Mouse (Mus musculus) heart, embryonic 11.5 days (tissue): ENCODE measurements around the gene Atxn1. TPM values are rescaled to one million over a fixed set of nuclear protein-coding genes. Genes with fewer than 3 reads are reported as not detected.

Source experiments
- ATAC-seq: fragments of 200-750 bp; cut with Nextera tagmentation; replicated peaks from 2 replicates; pipeline ENCODE4 v1.8.0; 2017; ENCODE audit warnings: moderate library complexity; ENCODE audit not compliant: insufficient number of reproducible peaks, low FRiP score, low TSS enrichment
- H3K27ac ChIP-seq: fragments of 300-500 bp; sonication (generic); 2 replicates; pipeline ENCODE4 v1.5.1; 2014; ENCODE audit warnings: mild to moderate bottlenecking, low read depth, low read length
- H3K27me3 ChIP-seq: fragments of 300-500 bp; sonication (generic); 2 replicates; pipeline ENCODE4 v1.6.1; 2014; ENCODE audit warnings: mild to moderate bottlenecking, low read length, mixed read lengths; ENCODE audit not compliant: control insufficient read depth, insufficient read depth
- H3K36me3 ChIP-seq: fragments of 300-500 bp; sonication (generic); 2 replicates; pipeline ENCODE4 v1.6.1; 2014; ENCODE audit warnings: mild to moderate bottlenecking, low read length, moderate library complexity, mixed read lengths; ENCODE audit not compliant: control insufficient read depth, insufficient read depth
- H3K4me1 ChIP-seq: fragments of 300-500 bp; sonication (generic); 2 replicates; pipeline ENCODE4 v1.6.1; 2014; ENCODE audit warnings: low read length; ENCODE audit not compliant: control insufficient read depth, insufficient read depth
- H3K4me2 ChIP-seq: fragments of 300-500 bp; sonication (generic); 2 replicates; pipeline ENCODE4 v1.6.1; 2014; ENCODE audit warnings: mild to moderate bottlenecking, moderate library complexity
- H3K4me3 ChIP-seq: fragments of 300-500 bp; sonication (generic); 2 replicates; pipeline ENCODE4 v1.5.1; 2014; ENCODE audit warnings: low read depth, low read length
- H3K9ac ChIP-seq: fragments of 300-500 bp; sonication (generic); 2 replicates; pipeline ENCODE4 v1.6.1; 2014; ENCODE audit warnings: mild to moderate bottlenecking, low read depth, low read length, moderate library complexity
- H3K9me3 ChIP-seq: fragments of 300-500 bp; sonication (generic); replicated peaks from 2 replicates; pipeline ENCODE4 v1.6.1; 2016; ENCODE audit warnings: low read length; ENCODE audit not compliant: control insufficient read depth
- WGBS: fragments of 180-500 bp; shearing (Covaris S2); extraction: QIAGEN DNeasy Blood & Tissue Kit; methylation state at CpG from one replicate; pipeline ENCODE4 v1.1.7; 2014; ENCODE audit not compliant: insufficient replicate concordance; 5-methylcytosine and 5-hydroxymethylcytosine counted together
- polyA plus RNA-seq: library from polyadenylated mRNA; unstranded; fragments of >200 nt; fragmentation: Nextera tagmentation; extraction: Ambion mirVana; gene quantifications from 2 replicates; pipeline ENCODE4 v1.2.1, GENCODE M21; 2014

Atxn1 gene
- polyA plus RNA-seq, 1 experiment from 2014 or later, result 6.4 TPM

DNA sequence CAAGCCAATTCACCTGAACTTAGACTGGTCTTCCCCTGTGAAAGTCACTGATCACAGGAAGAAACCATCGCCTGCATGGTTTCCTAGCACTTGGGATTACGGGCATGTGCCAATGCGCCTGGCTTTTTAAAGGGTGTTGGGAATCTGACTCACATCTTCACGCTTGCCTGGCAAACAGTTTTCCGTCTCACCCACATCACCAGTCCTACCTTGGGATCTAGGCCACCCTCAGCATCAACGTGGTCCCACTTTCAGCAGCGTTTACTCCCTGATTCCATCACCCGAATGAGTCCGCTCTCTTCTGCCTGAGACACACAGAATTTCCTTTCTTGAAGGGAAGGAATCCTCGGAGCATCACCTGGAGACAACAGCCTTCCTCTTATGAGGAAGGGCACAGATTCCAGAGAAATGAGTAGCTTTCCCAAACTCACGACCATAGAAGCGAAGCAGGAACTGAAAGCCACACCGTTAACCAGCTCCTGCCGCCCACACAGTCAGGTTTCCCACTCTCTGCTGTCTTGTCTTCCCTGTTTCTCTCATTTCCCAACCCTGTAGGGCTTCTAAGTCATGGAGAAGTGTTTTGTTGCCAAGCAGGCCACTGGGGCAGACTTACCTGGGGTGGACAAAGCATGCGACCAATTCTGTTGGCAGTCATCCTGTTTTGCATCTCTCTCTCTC lies 128.3 kb downstream of the Atxn1 start:
- no peaks in the 10 kb centered on the region for H3K27me3 ChIP-seq
- H3K4me3 ChIP-seq, result no peak overlapping the region
- H3K27ac ChIP-seq, result no peak overlapping the region
- no peaks in the 10 kb centered on the region; the same call in 1 of the 2 replicates for H3K4me1 ChIP-seq
- H3K9ac ChIP-seq, result no peak overlapping the region
- H3K9me3 ChIP-seq, result 0 out of 2 replicates have a peak, but pooled peaks cover 2% of the 10 kb centered on the region
- no peak overlapping the region for H3K4me2 ChIP-seq
- 88% methylated on average over 15 of the region's 15 CpGs for WGBS
- no peak for ATAC-seq
- no peaks in the 10 kb centered on the region; the same call in 1 of the 2 replicates for H3K36me3 ChIP-seq

DNA sequence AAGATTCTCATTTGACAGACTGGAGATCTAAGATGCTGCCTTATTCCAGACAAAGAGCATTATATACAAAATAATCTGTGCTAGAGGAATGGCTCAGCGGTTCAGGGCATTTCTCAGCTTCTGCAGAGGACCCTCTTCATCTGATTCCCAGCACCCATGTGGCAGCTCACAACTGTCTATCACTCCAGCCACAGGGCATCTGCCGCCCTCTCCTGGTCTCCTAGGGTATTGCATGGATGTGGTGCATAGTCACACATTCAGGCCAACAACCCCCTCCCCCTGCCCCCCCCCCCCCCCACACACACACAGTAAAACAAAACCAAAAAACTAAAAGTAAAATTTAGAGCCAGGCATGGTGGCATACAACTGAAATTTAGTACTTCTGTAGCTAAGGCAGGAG lies 130.5 kb downstream of the Atxn1 start:
- Histone ChIP-seq H3K36me3 (no peaks in the 10 kb centered on the region; the same call in 1 of the 2 replicates), H3K9ac (no peak overlapping the region), H3K9me3 (0 out of 2 replicates have a peak, but pooled peaks cover 2% of the 10 kb centered on the region), H3K27ac (no peak overlapping the region), H3K27me3 (no peaks in the 10 kb centered on the region), H3K4me1 (0 out of 2 replicates have a peak, but pooled peaks cover 2% of the 10 kb centered on the region), H3K4me2 (no peak overlapping the region), H3K4me3 (no peak overlapping the region)
- WGBS, result 86% methylated on average over 2 of the region's 2 CpGs
- no peak for ATAC-seq

DNA sequence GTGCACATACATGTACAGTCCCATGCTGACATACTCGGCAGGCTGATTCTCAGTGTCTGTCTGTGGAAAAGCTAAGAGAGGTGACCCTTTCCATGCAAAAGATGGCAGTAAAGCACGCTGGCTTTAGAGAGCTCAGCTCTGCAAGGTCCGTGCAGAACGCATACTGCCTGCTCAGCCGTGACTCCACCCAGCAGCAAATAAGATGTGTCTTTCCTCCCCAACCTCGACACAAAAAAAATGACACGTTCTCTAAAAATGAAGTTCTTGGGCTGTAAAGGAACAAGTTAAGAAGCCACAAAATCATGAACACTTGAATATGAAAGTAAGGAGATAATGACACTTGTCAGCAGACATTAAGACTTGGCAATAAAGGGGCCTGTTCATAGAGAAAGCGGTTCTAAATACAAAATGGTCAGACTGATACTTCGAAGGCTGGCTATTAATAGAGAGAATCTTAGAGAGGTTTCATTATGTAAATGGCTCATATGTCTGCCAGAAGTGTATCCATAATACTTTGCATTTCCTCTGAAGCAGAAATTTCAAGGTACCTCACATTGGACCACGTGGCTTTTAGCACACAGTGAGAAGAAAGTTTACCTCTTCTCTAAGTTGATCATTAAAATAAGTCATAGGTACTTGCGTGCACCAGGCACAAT lies 132.0 kb downstream of the Atxn1 start:
- Histone ChIP-seq H3K9ac (no peak overlapping the region), H3K27ac (no peak overlapping the region), H3K9me3 (0 out of 2 replicates have a peak, but pooled peaks cover 2% of the 10 kb centered on the region), H3K27me3 (no peaks in the 10 kb centered on the region), H3K4me1 (peaks cover 5% of the 10 kb centered on the region; the same call in 1 of the 2 replicates), H3K36me3 (no peaks in the 10 kb centered on the region; the same call in 1 of the 2 replicates), H3K4me3 (no peak overlapping the region), H3K4me2 (no peak overlapping the region)
- WGBS, result 84% methylated on average over 11 of the region's 11 CpGs
- ATAC-seq, result no peak

- ATAC-seq, result no peak
- WGBS, result 82% methylated on average over 8 of the region's 8 CpGs
- H3K27ac ChIP-seq, result no peak overlapping the region
Measured at GRCm38 (mm10) chr13:45829341-45829936, 135.4 kb downstream of the Atxn1 start.

DNA sequence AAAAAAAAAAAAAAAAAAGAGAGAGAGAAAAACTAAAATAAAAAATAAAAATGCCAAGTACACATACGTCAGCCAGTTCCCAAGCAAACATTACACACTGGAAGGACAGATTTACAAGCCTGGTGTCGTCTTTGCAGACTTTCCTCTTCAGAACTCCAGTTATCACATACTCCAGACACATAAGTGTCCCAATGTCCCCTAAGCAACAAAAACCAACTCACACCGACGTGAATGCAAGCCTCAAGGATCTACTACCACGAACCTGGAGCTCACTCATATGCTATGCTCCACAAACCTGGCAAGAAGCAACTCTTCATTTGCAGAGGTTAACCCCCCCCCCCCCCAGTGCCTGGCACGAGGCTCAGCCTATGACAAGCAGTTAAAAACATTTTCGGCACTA lies 136.8 kb downstream of the Atxn1 start:
- Histone ChIP-seq H3K9me3 (0 out of 2 replicates have a peak, but pooled peaks cover 2% of the 10 kb centered on the region), H3K9ac (no peak overlapping the region), H3K4me2 (no peak overlapping the region), H3K4me3 (no peak overlapping the region), H3K36me3 (no peaks in the 10 kb centered on the region), H3K4me1 (peaks cover 5% of the 10 kb centered on the region; the same call in 1 of the 2 replicates), H3K27ac (no peak overlapping the region), H3K27me3 (no peaks in the 10 kb centered on the region)
- 76% methylated on average over 7 of the region's 7 CpGs for WGBS
- ATAC-seq, result no peak

More at GRCm38 (mm10) chr13:45829341-45829936, 135.4 kb downstream of the Atxn1 start:
- Histone ChIP-seq H3K4me3 (no peak overlapping the region), H3K36me3 (no peaks in the 10 kb centered on the region), H3K4me2 (no peak overlapping the region), H3K4me1 (peaks cover 5% of the 10 kb centered on the region; the same call in 1 of the 2 replicates), H3K27me3 (no peaks in the 10 kb centered on the region), H3K9me3 (0 out of 2 replicates have a peak, but pooled peaks cover 4% of the 10 kb centered on the region), H3K9ac (no peak overlapping the region)

- Histone ChIP-seq H3K36me3 (no peaks in the 10 kb centered on the region), H3K27ac (no peak overlapping the region), H3K27me3 (no peaks in the 10 kb centered on the region), H3K4me1 (peaks cover 5% of the 10 kb centered on the region; the same call in 1 of the 2 replicates), H3K9me3 (0 out of 2 replicates have a peak, but pooled peaks cover 2% of the 10 kb centered on the region), H3K4me2 (no peak overlapping the region), H3K9ac (no peak overlapping the region), H3K4me3 (no peak overlapping the region)
- no peak for ATAC-seq
- WGBS, result 63% methylated on average over 4 of the region's 4 CpGs
Measured at GRCm38 (mm10) chr13:45827619-45828018, 137.2 kb downstream of the Atxn1 start.

- H3K9me3 ChIP-seq, result 0 out of 2 replicates have a peak, but pooled peaks cover 2% of the 10 kb centered on the region
- no peak overlapping the region for H3K27ac ChIP-seq
- H3K9ac ChIP-seq, result no peak overlapping the region
- no peaks in the 10 kb centered on the region for H3K27me3 ChIP-seq
- no peaks in the 10 kb centered on the region for H3K36me3 ChIP-seq
- H3K4me3 ChIP-seq, result no peak overlapping the region
- peaks cover 5% of the 10 kb centered on the region; the same call in 1 of the 2 replicates for H3K4me1 ChIP-seq
- no peak for ATAC-seq
- no peak overlapping the region for H3K4me2 ChIP-seq
- WGBS, result 84% methylated on average over 8 of the region's 8 CpGs
Measured at GRCm38 (mm10) chr13:45827046-45827596, 137.7 kb downstream of the Atxn1 start.

GRCm38 (mm10) chr13:45822491-45822829 lies 142.3 kb downstream of the Atxn1 start:
- Histone ChIP-seq H3K27me3 (no peaks in the 10 kb centered on the region), H3K27ac (no peak overlapping the region), H3K9me3 (0 out of 2 replicates have a peak, but pooled peaks cover 2% of the 10 kb centered on the region), H3K4me3 (no peak overlapping the region), H3K36me3 (no peaks in the 10 kb centered on the region), H3K4me2 (no peak overlapping the region), H3K4me1 (peaks cover 7% of the 10 kb centered on the region; the same call in 1 of the 2 replicates), H3K9ac (no peak overlapping the region)
- WGBS, result 85% methylated on average over 4 of the region's 4 CpGs
- ATAC-seq, result no peak
